Mouse (Mus musculus) Muller cell, postnatal 12 days (primary cell): Measurements from ENCODE around the gene Serbp1.
"Not testable (repeated sequence)": the region's sequence is repeated elsewhere in the genome, so short reads cannot be mapped to it uniquely, and the experiment has no call there.

Source experiments
- DNase-seq: peaks from one replicate; pipeline ENCODE4 v3.0.0-alpha.2; 2015; ENCODE audit errors: inconsistent ontology term

Serbp1 gene

DNA sequence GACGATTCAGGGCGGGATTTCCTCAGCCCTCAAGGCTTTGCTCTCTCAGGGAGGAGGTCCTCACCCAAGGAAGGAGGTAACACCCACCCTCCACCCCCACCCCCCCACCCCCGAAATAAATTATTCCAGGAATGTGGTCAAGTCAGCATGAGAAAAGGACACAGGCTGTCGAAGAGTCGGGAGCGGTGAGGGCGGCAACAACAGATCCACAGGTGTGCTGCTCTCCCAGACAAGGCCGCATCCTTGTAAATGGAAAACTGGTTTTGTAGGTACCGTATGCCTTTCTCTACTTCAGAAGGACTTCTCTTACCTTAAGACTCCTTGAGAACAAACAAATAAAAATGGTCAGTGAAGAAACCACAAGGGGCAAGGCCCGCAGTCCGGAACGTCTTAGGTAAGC lies at the start of gene Serbp1:
Serbp1 (plus strand) TSS at position 200 of the 400 bp plus-strand sequence.
- no peak for DNase-seq

- DNase-seq: no peak
Measured at GRCm38 (mm10) chr6:67193591-67193990, 44.4 kb upstream of the Serbp1 start.

GRCm38 (mm10) chr6:67194606-67195005 lies 43.4 kb upstream of the Serbp1 start:
- no peak for DNase-seq

DNA sequence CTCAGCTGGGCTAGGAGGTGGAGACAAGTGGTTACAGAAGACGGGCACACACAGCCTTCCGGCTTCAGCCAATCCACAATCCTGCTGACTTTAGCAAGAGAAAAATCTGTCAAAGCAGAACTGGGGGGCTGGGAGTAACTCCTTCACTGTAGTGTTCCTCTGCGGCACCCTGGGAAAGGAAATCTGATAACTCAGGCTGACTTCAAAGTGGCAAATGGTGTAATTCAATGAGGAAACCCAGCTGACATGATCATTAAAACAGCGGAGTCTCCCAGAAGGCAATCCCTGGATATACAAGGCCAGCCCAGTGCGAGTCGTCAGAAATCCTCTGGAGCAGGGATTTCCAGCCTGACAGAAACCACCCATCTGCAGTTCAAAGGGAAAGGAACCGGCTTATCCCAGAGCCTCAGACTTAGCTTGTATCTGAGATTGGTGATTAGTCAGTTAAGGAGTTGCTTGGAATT lies 42.8 kb upstream of the Serbp1 start:
- DNase-seq: no peak

- DNase-seq: no peak
Measured at GRCm38 (mm10) chr6:67196821-67197220, 41.2 kb upstream of the Serbp1 start.

GRCm38 (mm10) chr6:67198085-67198484 lies 39.9 kb upstream of the Serbp1 start:
- no peak for DNase-seq

GRCm38 (mm10) chr6:67200715-67201322 lies 37.2 kb upstream of the Serbp1 start:
- no peak for DNase-seq

DNA sequence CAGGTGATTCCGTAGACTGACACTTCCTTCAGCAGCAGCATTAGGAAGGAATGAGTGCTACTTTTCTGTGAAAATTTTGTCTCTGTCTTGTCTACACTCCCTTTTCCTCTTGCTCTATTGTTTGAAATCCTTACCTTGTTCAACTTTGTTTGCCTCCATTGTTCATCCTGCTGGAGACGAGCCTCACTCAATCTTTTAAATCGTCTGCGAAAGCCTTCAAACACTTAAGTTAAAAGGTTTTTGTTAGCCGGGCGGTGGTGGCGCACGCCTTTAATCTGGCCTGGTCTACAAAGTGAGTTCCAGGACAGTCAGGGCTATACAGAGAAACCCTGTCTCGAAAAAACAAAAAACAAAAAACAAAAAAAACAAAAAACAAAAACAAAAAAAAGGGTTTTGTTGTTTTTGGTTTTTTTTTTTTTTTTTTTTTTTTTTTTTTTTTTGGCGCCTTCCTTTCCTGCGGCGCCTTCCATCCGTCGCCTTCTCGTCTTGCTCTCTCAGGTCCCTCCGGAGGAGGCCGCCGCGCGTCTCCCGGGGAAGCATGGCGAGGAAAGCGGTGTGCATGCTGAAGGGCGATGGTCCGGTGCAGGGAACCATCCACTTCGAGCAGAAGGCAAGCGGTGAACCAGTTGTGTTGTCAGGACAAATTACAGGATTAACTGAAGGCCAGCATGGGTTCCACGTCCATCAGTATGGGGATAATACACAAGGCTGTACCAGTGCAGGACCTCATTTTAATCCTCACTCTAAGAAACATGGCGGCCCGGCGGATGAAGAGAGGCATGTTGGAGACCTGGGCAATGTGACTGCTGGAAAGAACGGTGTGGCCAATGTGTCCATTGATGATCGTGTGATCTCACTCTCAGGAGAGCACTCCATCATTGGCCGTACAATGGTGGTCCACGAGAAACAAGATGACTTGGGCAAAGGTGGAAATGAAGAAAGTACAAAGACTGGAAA lies 32.6 kb upstream of the Serbp1 start:
- no peak for DNase-seq

GRCm38 (mm10) chr6:67212362-67212761 lies 25.6 kb upstream of the Serbp1 start:
- DNase-seq: no peak

DNA sequence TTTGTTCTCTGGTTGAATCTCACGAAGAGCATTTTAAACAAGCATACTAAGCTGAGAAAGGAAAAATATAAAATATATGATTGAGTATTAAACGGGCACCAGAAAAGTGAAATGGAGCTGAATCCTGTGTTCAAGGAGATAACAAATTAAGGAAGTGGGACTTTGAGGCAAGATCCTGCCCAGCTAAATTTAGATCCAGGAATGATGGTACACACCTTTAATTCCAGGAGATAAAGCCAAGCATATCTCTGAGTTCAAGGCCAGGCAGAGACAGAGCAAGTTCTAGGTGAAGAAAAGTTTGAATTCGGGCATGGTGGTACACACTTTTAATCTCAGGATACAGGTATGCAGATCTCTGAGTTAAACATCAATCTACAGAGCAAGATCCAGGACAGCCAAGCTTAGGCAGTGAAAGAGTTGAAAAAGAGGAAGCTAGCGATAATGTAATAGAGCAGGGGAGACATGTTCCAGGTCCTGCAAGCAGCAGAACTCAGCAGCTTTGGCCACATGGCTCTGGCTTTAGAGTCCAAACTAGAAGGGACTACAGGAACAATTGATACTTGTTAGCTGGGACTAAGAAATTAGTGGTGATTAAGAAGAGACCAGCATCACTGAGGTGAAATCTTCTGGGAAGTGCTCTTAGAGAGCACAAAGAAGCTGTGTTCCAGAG lies 24.4 kb upstream of the Serbp1 start:
- DNase-seq: no peak

GRCm38 (mm10) chr6:67217402-67217801 lies 20.6 kb upstream of the Serbp1 start:
- DNase-seq: no peak

GRCm38 (mm10) chr6:67217846-67218245 lies 20.1 kb upstream of the Serbp1 start:
- no peak for DNase-seq

- no peak for DNase-seq
Measured at GRCm38 (mm10) chr6:67218566-67218965, 19.4 kb upstream of the Serbp1 start.

GRCm38 (mm10) chr6:67219931-67220330 lies 18.0 kb upstream of the Serbp1 start:
- DNase-seq: not testable (repeated sequence)

DNA sequence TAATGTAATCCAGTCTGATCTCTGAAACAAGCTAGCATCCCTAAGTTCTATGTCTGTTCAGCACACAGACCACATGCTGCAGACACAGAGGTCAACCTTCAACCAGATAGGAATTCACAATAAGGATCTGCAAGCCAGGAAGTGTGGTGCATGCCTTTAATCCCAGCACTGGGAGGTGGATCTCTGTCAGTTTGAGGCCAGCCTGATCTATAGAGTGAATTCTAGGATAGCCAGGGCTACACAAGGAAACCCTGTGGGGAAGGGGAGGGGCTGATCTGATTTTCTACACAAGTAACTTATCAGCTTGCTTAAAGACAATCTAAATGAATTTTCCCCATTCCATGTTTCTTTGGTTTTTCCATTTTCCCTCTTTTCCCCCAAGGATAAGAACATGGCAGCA lies 17.2 kb upstream of the Serbp1 start:
- no peak for DNase-seq

DNA sequence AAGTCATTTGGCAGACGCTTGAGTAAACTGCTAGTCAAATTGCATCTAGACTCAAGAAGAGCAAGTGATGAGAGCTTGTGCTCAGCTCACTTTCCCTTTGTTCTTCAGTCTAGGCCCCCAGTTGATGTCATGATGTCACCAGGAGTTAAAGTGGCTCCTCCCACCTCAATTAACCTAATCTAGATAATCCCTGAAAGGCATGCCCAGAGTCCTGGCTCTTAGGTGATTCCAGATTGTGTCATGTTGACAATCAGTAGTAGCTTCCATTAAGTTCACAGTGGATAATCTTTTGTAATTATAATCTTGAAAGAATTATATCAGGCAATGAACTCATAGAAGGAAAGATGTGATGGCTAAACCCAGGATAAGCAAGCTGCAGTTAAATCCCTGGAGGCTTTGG lies 14.9 kb upstream of the Serbp1 start:
- no peak for DNase-seq

- DNase-seq: peak; percentile 35
Measured at GRCm38 (mm10) chr6:67223499-67223898, 14.5 kb upstream of the Serbp1 start.

DNA sequence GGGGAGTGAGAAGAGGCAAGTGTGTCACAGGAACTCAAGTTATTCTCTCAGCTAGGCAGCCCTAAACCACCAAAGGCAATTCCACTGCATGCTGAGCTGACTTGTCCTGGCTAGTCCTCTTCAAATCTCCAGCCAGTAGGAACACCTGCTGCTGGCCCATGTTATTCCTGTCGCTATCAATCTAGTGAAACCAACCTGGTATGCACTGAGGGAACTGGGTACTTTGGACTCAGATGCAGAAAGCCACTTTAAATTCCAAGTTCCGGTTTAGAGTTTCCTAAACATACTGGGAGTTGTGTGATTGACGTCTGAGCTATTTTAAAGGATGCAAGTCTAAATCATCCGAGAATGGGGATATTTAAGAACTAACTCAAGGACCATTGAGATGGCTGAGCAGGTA lies 11.7 kb upstream of the Serbp1 start:
- DNase-seq: no peak

DNA sequence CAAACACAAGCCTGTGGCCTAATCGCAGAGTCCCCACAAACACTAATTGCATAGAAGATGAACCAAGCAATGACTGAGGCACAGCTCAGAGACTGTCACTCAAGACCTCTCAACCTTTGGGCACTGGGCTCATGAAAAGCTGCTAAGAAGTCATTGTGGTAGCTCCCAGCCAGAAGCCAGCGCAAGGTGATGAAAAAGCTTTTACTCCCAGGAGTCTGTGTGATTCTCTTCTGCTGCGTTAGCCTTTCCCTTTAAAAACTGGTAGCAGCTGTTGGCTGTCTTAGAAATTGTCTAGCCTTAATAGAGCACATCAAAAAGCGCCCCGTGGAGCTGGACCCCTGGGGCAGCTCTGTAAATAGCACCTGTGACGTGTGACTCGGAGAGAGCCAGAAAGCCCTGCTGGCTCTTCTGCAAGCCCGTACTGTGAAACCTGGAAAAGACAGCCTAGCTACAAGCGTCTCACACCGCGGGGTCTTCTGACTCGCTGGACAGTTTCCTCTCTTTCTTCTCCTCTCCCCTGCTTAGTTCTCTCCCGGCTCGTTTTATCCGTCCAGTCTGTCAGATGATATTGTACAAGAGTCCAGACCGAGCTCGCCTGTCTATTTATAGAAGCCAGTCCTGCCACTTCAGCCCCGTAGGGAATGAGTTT lies 9.4 kb upstream of the Serbp1 start:
- peak; percentile 36 for DNase-seq

- DNase-seq: no peak
Measured at GRCm38 (mm10) chr6:67229521-67229920, 8.5 kb upstream of the Serbp1 start.

DNA sequence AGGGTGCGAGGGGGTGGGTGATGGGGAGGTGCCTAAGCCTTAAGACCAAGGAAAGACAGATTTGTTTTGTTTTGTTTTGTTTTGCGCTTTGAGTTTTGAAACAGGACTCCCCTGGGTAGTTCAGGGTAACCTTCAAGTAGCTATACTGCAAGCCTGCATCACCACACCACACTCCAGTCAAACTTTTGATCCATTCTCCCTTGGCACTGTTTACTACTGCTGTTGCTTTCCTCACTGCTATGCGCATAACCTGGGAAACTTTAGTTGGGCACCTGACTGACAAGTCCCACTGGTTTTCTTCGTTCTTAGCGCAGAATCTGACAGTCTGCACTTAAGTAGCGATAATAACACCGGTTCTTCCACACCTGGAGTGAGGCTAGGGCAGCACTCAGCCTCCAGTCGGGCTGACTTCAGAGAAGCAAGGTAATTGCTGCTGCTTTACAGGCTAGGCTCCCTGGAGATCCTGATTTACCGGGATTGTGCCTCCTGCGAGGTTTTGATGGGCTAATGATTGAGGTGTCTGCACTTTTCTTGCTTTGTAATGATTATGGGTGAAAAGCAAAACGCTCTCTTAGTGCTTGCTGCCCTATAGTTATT lies 8.0 kb upstream of the Serbp1 start:
- no peak for DNase-seq
